In the genomic region with DNA sequence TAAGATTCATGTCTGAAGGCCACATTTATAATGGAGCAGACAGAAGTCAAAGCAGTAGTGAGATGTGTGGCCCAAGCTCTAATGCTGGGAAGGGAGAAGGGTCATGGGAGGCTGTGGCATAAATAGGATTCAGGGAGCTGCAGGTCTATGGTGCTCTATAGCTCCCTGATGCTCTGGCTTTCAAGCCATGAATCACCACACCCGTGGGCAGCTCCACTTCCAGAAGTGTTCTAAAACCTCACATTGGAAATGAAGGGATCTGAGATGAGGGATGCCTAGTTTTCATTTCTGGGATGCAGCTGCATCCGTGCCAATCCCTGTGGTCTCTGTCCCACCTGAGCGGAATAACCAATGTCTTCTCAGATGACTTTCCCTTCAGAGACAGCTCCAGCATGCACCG, we compare ENCODE assay signal across 18 mouse cellular contexts.
"Had no signal": no experiment of that assay in that cellular context is flagged by ENCODE, and none has a peak within 500 bp of the region (broad histone marks: within the 10 kb centered on the region; RNA-seq: fewer than 3 reads in every experiment).

No protein-coding gene starts in this region.

- ATAC-seq: hindbrain, embryonic 16.5 days; inflammation-experienced regulatory T-cells, adult 6 months; intestine, embryonic 15.5 days; intestine, postnatal 0 days; liver, embryonic 12.5 days had no signal

- DNase-seq: gastrocnemius, adult 2 months; gastrocnemius, postnatal 10 days; gastrocnemius, postnatal 25 days; heart, adult 18-20 months; heart, postnatal 10 days; heart, postnatal 4 days; kidney, adult 18-20 months; kidney, adult 8-10 months; kidney, postnatal 10 days; kidney, postnatal 25 days; layer of hippocampus, adult 9-11 months; layer of hippocampus, postnatal 36 days; left cerebral cortex, postnatal 4 days had no signal
